Mouse (Mus musculus) cerebellum, postnatal 10 days (tissue): Measurements from ENCODE around the gene Foxk2.

Experiments
- DNase-seq, 2 experiments: peaks; one replicate each; pipeline ENCODE4 v3.0.0; 2021; ENCODE audit warnings: mixed read lengths in 2 of 2

The Foxk2 gene

DNA sequence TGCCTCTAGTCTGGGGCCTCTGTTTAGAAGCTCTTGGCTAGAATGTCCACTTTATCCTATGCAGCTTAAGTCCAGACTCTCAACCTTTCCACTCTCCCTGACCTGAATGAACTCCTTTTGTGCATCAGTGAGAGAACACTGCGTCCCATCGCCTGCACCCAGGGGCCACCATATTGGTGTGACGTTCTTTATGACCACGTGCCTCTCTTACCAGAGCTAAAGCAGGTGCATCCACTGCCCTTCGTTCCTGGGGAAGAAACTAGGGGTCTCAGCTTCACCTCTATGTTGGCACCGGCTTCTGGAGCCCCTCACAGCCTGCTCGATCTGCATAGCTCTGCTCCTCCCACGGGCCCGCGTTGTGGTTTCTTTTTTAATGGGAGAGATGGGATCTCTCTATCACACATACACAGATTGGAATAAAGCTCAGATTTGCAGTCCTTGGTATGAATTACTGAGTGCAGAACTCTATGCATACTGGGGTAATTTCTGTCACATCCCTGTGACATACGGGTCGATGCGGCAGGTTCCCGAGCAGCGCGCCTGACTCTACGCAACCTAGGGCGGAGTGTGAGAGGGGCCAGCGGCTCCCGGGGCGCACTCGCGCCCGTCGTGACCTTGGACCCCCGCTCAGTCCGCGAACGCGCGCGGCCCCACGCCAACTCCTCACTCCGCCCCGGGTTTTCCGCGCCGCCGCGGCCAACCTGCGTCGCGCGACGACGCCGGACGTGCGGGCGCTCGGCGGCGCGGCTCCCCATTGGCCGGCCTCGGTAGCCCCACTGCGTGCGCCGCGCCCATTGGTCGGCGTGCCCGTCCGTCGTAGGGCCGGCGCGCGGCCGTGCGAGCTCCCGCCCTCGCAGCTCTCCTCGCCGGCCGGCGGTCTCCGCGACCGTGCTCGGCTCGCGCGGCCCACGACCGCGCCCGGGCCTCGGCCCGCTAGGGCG lies at the start of gene Foxk2:
Gene Foxk2, plus strand, starts transcription at position 831 of the 941 bp plus-strand sequence.
- DNase-seq: peak; percentile 98

- DNase-seq: no peak
Measured at GRCm38 (mm10) chr11:121216831-121217230, 43.0 kb upstream of the Foxk2 start.

DNA sequence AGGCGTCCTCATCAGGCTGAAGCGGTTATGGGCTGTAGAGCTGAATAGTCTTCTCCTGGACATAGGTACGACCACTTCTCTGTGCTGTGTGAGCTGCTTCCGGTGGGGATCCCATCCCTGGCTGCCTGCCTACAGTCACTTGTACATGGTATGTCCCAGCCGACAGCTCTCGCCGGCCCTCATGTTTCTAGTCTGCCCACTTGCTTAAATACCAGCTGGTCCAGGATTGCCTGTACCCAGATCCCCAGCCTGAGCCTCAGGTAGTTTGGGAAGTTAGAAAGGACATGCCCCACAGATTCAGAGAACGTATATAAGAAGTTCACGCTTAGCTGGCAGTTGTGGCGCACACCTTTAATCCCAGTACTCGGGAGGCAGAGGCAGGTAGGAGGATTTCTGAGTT lies 40.0 kb upstream of the Foxk2 start:
- DNase-seq: no peak

DNA sequence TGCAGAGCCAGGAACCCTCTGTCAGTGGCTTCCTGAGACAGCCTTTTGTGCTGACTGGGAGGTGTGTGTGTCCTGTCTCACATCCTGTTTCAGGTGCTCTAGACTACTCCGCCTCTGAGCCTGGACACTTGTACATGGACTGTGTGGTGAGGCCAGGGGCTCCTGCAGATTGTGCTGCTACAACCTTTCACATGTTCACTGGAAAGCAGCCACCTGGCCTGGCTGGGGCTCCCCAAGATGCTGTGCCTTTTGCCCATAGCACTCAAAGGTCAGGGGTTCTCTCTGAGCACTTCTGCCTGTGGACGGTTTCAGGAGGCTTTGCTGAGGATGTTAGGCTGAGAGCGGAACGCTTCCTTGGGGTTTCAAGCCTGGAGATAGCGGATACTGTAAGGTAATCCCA lies 39.0 kb upstream of the Foxk2 start:
- DNase-seq: no peak

GRCm38 (mm10) chr11:121221321-121222010 lies 38.3 kb upstream of the Foxk2 start:
- DNase-seq: peak; percentile 71 to 81

DNA sequence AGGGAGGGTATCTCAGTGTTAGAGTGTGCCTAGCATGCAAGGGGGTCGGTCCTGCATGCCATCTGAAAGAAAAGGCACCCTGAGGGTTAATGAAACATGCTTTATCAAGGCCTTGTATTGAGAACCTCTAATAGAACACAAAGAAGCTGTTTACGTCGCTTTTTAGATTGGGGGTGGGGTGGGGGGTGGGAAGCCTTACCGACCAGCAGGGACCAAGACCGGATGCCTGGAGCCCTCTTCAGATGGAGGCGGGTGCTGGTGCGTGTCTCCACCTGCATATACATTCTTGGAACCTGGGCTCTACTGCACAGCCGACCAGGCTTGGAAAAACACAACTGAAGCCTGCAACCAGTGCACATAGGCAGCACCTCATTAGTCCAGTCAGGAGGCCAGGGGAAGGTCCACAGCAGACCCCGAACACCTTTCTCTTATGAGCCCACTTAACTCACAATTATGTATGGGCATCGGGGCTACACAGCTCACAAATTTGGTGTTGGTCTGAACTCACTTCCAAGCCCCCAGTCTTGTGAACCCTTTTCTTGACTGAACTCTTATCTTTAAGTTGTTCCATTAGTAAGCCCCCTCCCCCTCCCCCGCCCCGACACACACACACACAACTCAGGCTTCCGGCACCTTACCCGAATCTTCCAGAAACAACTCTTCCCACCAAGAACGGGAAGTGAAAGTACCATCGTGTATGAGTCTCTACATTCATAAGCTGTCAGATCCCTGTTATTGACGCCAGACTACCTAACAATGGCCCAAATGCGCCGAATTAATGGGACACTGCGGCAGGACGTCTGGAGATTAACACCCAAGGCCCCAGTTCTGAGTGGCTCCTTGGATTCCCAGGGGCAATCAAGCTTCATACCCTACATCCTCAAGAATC lies 31.4 kb upstream of the Foxk2 start:
- DNase-seq: no peak

GRCm38 (mm10) chr11:121229018-121229439 lies 30.8 kb upstream of the Foxk2 start, which contains the start of gene Cybc1:
Gene Cybc1, minus strand, starts transcription at chr11:121229322.
- peak; percentile 81 to 85 for DNase-seq

DNA sequence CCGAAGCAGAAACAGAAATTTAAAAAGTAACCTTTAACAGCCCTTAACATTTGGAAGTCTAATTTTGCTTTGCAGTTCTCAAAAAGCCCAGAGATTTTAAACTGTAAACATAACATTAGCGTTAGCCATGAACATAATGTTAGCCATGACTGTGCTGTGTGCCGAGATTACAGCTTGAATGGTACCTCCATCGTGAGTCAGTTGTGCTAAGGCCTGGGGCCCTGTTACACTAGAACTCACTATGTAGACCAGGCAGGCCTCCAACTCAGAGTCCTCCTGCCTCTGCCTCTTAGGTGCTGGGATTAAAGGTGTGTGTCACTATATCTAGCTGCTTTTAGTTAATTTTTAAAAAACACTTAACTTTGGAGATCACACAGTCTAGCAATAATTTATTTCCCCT lies 28.6 kb upstream of the Foxk2 start:
- DNase-seq: no peak

DNA sequence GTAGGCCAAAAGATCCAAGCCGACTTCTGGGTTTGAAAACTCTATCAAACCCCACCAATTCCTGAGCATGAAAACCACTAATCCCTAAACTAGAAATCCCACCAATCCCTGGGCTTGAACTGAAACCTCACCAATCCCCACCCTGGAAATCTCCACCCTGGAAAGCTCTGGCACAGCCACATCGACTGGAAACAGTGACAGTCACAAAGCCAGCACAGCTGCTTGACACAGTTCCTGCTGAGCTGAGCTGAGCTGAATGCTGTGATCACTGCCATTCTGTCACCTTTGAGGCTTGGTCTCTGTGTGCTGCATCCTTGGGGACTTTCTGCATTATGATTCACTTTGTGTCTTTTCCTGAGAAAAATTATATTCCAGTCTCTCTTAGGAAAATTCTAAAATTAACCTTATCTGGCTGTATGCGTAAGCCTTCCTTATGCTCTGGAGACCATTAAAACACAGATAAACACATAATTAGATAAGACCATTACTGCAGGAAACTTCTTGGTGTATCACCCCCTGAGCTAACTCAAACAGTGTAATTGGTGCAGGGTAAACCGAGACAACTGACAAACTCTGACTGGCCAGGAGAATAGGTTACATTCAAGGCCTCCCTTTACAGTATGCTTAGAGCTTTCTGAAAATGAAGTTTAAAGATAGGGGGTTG lies 28.0 kb upstream of the Foxk2 start:
- peak; percentile 23 to 34 for DNase-seq

DNA sequence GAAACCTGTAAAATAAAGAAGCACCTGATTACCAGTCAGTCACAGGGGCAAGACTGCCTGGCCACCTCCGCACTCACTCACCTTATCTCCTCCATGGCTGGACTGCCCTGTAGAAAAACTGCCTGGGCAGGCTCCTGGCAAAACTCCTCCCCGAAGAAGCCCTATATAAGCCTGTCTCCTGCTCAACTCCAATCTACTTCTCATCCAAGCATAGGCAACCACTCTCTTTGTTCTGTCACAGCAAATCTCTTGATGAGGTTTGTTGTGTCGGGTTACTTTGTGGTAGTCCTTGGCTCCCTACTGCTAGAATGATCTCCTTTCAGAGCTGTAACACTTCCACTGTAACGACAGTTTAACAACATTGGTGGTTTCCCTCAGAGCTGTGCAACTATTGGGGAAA lies 27.1 kb upstream of the Foxk2 start:
- no peak for DNase-seq

DNA sequence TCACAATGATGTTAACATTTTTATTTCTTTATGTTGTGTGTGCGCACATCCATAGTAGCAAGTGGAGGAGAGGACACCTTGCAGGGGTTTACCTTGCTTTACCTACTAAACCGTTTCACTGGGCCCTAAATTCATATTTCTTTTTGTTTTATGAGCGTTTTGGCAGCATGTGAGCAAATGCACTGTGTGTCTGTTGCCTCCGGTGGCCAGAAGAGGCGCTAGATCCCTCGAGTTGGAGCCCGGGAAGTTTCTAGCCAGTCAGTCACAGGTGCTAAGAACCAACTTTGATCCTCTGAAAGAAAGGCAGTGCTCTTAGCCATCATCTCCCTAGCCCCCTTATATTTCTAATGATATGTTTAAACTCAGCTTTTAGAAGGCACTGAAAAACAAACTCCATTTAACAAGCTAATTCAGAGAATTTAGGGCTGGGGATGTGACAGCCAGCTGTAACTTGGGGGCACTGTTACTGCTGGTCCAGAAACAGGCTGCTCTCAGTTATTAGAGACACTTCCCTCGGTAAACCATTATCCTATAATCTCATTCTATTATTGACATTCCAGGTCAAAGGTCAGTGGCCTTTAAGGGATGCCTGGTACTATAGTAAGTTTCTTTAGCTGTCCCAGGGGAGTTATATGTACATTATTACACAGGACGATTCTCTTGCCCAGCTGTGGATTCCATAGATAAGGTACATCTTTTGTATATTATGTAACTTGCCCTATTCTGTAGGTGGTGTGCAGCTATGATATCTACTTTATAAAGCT lies 24.1 kb upstream of the Foxk2 start:
- peak; percentile 56 to 64 for DNase-seq

DNA sequence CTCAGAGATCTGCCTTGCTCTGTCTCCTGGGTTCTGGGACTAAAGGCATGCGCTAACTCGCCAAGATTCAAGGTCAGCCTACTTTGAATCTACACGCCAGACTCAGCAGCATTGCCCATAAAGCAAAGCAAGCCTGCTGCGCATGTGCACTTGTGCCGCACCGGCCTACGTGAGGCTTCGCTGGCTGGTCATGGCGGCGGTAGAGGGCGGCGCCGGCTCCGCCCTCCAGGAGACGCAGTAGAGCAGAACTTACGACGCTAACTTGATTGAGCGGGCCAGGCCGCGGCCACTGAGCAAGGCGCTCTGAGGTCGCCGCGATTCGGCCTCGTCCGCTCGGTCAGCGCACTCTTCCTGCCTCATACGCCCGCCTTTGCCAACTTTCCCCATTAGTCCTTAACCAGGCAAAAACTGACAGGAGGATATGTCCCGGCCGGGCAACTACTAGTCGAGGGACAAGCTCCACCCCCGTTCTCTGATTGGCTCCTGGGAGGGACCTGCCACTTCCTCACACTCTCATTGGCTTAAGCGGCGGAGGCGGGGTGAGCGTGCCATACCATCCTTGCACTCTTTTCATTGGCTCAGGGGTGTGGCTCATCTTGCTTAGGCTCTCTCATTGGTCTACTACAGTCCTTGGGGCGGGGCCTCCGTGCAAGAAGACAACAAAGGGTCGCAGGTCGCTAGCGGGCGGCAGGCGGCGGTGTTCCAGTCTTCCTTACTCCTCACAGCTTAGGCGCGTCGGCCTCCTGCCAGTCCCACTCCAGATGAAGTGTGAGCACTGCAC lies 23.0 kb upstream of the Foxk2 start, which contains the start of gene Narf:
Gene Narf, plus strand, starts transcription at position 690 of the 781 bp plus-strand sequence.
- peak; percentile 98 to 99 for DNase-seq

- no peak for DNase-seq
Measured at GRCm38 (mm10) chr11:121237345-121238128, 22.3 kb upstream of the Foxk2 start.

- DNase-seq: no peak
Measured at GRCm38 (mm10) chr11:121239669-121240068, 20.1 kb upstream of the Foxk2 start.

GRCm38 (mm10) chr11:121250196-121250595 lies 9.6 kb upstream of the Foxk2 start:
- peak; percentile 47 to 63 for DNase-seq

DNA sequence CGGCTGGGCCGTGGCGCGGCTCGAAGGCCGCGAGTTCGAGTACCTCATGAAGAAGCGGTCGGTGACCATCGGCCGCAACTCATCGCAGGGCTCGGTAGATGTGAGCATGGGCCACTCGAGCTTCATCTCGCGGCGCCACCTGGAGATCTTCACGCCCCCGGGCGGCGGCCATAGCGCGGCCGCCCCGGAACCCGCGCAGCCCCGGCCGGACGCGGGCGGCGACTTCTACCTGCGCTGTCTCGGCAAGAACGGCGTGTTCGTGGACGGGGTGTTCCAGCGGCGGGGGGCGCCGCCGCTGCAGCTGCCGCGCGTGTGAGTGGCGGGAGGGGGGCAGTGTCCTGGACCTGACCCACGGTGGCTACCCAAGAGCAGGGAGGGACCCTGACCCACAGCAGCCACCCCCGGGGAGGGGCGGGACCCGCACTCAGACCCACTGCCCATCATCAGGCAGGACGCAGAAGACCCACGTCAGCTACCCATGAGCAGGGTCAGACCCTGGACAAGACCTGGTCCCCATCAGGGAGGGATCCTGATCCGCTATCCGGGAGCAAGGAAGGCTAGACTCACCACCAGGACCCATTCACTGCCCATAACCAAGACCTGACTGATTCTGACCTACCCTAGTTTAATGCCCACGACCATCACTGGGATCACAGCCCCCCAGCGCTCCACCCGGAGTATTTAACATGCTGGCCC lies 569 bp downstream of the Foxk2 start:
- peak; percentile 59 to 63 for DNase-seq

GRCm38 (mm10) chr11:121261074-121261473 lies 1.3 kb downstream of the Foxk2 start:
- no peak for DNase-seq

DNA sequence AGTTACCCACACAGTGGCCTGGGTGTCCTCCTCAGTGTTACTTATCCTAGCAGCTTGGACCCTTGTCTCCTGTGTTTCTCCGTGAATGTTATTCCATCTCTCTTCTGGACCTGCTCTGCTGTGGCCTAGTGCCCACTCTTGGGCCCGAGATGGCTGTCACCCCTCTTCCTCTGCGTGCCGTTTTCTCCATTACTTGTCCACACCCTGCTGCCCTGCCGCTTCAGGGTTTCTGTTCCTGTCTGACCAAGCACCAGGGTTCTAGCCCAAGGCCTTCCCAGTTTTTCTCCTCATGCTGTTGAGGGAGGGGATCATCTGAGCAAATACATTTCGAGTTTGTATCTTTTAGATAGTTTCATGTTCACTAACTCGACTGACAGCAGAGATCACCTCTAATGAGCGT lies 17.7 kb downstream of the Foxk2 start:
- no peak for DNase-seq

GRCm38 (mm10) chr11:121278011-121278410 lies 18.2 kb downstream of the Foxk2 start:
- no peak for DNase-seq
